Mouse (Mus musculus) liver, postnatal 0 days (tissue): ENCODE results near the gene Tcl1b2.
"Not testable (repeated sequence)": the region's sequence is repeated elsewhere in the genome, so short reads cannot be mapped to it uniquely, and the experiment has no call there.

Experiments
- CTCF ChIP-seq: sonication (generic); IDR thresholded peaks from 2 replicates; pipeline ENCODE4 v1.5.1; 2016; ENCODE audit warnings: antibody characterized with exemption, low read depth
- EP300 ChIP-seq: IDR thresholded peaks from 2 replicates; pipeline ENCODE4 v1.6.1; 2016; ENCODE audit warnings: antibody characterized with exemption, low read depth, mild to moderate bottlenecking

DNA sequence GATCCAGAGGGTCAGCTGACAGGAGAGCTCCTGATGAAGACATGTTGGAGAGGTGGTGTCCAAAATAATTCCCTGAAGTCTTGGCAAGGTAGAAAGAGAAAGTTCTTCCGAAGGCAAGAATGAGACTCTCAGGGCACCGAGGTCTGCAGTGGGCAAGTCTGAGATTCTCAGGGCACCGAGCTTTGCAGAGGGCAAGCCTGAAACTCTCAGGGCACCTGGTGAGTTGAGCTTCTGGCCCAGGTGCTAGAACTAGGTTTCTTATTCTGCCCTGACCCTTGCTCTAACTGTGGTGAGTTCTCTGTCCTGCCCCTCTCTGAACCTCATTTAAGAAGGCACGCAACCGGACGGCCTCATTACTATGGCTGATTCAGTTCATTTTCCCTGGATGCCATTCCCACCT lies 44.9 kb downstream of the Tcl1b2 start, which contains the start of gene Tcl1b3:
- TF ChIP-seq CTCF, EP300: not testable (repeated sequence)
